Mouse (Mus musculus) forebrain, embryonic 16.5 days (tissue): ENCODE measurements at regions not wholly inside any gene's neighbourhood (a gene's known extent, or its start where the extent isn't known, plus 50 kb on each side); places are given as distances from the start of the nearest gene placed in this dataset.

Source experiments
- ATAC-seq: fragments of 200-750 bp; cut with Nextera tagmentation; 2 replicates; pipeline ENCODE4 v1.8.0; 2017; ENCODE audit warnings: mild to moderate bottlenecking, moderate library complexity
- H3K27ac ChIP-seq: fragments of 300-500 bp; sonication (generic); 2 replicates; pipeline ENCODE4 v1.5.1; 2014; ENCODE audit warnings: low read length, control low read depth
- H3K27me3 ChIP-seq: fragments of 300-500 bp; sonication (generic); replicated peaks from 2 replicates; pipeline ENCODE4 v1.6.1; 2014; ENCODE audit warnings: low read length; ENCODE audit not compliant: control insufficient read depth, insufficient read depth
- H3K36me3 ChIP-seq: fragments of 300-500 bp; sonication (generic); 2 replicates; pipeline ENCODE4 v1.6.1; 2014; ENCODE audit not compliant: control insufficient read depth, insufficient read depth
- H3K4me1 ChIP-seq: fragments of 300-500 bp; sonication (generic); replicated peaks from 2 replicates; pipeline ENCODE4 v1.6.1; 2014; ENCODE audit warnings: low read length; ENCODE audit not compliant: control insufficient read depth, insufficient read depth
- H3K4me2 ChIP-seq: fragments of 300-500 bp; sonication (generic); 2 replicates; pipeline ENCODE4 v1.6.1; 2014; ENCODE audit warnings: mild to moderate bottlenecking, low read length, control low read depth
- H3K4me3 ChIP-seq: fragments of 300-500 bp; sonication (generic); replicated peaks from 2 replicates; pipeline ENCODE4 v1.5.1; 2014; ENCODE audit warnings: mild to moderate bottlenecking, low read length, control low read depth
- H3K9ac ChIP-seq: fragments of 300-500 bp; sonication (generic); replicated peaks from 2 replicates; pipeline ENCODE4 v1.6.1; 2014; ENCODE audit warnings: low read depth, low read length, control low read depth
- H3K9me3 ChIP-seq: fragments of 300-500 bp; sonication (generic); 2 replicates; pipeline ENCODE4 v1.6.1; 2016; ENCODE audit warnings: low read length; ENCODE audit not compliant: control insufficient read depth
- WGBS: fragments of 180-500 bp; shearing (Covaris S2); extraction: QIAGEN DNeasy Blood & Tissue Kit; methylation state at CpG from one replicate; pipeline ENCODE4 v1.1.7; 2014; 5-methylcytosine and 5-hydroxymethylcytosine counted together

GRCm38 (mm10) chr7:134556061-134556460 is 114.4 kb upstream of the Dock1 start:
- ATAC-seq: no peak

GRCm38 (mm10) chr7:134566322-134566721 is 104.1 kb upstream of the Dock1 start:
- H3K9me3 ChIP-seq: no peaks in the 10 kb centered on the region
- H3K27ac ChIP-seq: no peak overlapping the region
- 84% methylated on average over 5 of the region's 5 CpGs for WGBS
- H3K27me3 ChIP-seq: no peaks in the 10 kb centered on the region
- no peak overlapping the region for H3K4me2 ChIP-seq
- no peaks in the 10 kb centered on the region for H3K36me3 ChIP-seq
- H3K9ac ChIP-seq: no peak overlapping the region
- no peaks in the 10 kb centered on the region for H3K4me1 ChIP-seq
- H3K4me3 ChIP-seq: no peak overlapping the region
- ATAC-seq: no peak

More at GRCm38 (mm10) chr7:134556061-134556460, 114.4 kb upstream of the Dock1 start:
- no peaks in the 10 kb centered on the region for H3K9me3 ChIP-seq
- no peak overlapping the region for H3K4me2 ChIP-seq
- H3K36me3 ChIP-seq: no peaks in the 10 kb centered on the region
- no peak overlapping the region for H3K4me3 ChIP-seq
- H3K4me1 ChIP-seq: peaks cover 6% of the 10 kb centered on the region; the same call in 1 of the 2 replicates
- no peak overlapping the region for H3K9ac ChIP-seq
- H3K27ac ChIP-seq: no peak overlapping the region
- H3K27me3 ChIP-seq: no peaks in the 10 kb centered on the region
- WGBS: 74% methylated on average over 4 of the region's 4 CpGs

GRCm38 (mm10) chr7:134569247-134569646 is 101.2 kb upstream of the Dock1 start:
- no peaks in the 10 kb centered on the region for H3K27me3 ChIP-seq
- H3K4me2 ChIP-seq: no peak overlapping the region
- no peaks in the 10 kb centered on the region for H3K4me1 ChIP-seq
- H3K4me3 ChIP-seq: no peak overlapping the region
- H3K9me3 ChIP-seq: no peaks in the 10 kb centered on the region
- H3K27ac ChIP-seq: no peak overlapping the region
- H3K36me3 ChIP-seq: no peaks in the 10 kb centered on the region
- ATAC-seq: no peak
- WGBS: 48% methylated on average over 3 of the region's 3 CpGs
- no peak overlapping the region for H3K9ac ChIP-seq

- no peaks in the 10 kb centered on the region for H3K4me1 ChIP-seq
- no peak overlapping the region for H3K27ac ChIP-seq
- whole genome bisulfite sequencing: 94% methylated on average over 5 of the region's 5 CpGs
- no peaks in the 10 kb centered on the region for H3K27me3 ChIP-seq
- no peak for ATAC-seq
- H3K36me3 ChIP-seq: no peaks in the 10 kb centered on the region
- no peak overlapping the region for H3K4me3 ChIP-seq
- H3K4me2 ChIP-seq: no peak overlapping the region
- no peaks in the 10 kb centered on the region for H3K9me3 ChIP-seq
- H3K9ac ChIP-seq: no peak overlapping the region
Observed at GRCm38 (mm10) chr7:134570176-134570810, 100.2 kb upstream of the Dock1 start.

- no peak overlapping the region for H3K4me3 ChIP-seq
- no peaks in the 10 kb centered on the region for H3K9me3 ChIP-seq
- H3K4me1 ChIP-seq: no peaks in the 10 kb centered on the region
- H3K27ac ChIP-seq: no peak overlapping the region
- no peaks in the 10 kb centered on the region for H3K36me3 ChIP-seq
- no peak overlapping the region for H3K9ac ChIP-seq
- no peaks in the 10 kb centered on the region for H3K27me3 ChIP-seq
- no peak for ATAC-seq
- no peak overlapping the region for H3K4me2 ChIP-seq
Observed at GRCm38 (mm10) chr7:134581746-134582145, 88.7 kb upstream of the Dock1 start.

- no peak overlapping the region for H3K27ac ChIP-seq
- 93% methylated on average over 5 of the region's 5 CpGs for WGBS
- no peak overlapping the region for H3K4me3 ChIP-seq
- no peaks in the 10 kb centered on the region for H3K36me3 ChIP-seq
- no peak overlapping the region for H3K4me2 ChIP-seq
- no peaks in the 10 kb centered on the region for H3K9me3 ChIP-seq
- no peaks in the 10 kb centered on the region for H3K27me3 ChIP-seq
- no peaks in the 10 kb centered on the region for H3K4me1 ChIP-seq
- ATAC-seq: no peak
- H3K9ac ChIP-seq: no peak overlapping the region
Observed at GRCm38 (mm10) chr7:134585478-134585877, 85.0 kb upstream of the Dock1 start.

GRCm38 (mm10) chr7:134586990-134587389 is 83.5 kb upstream of the Dock1 start:
- Histone ChIP-seq H3K9me3 (no peaks in the 10 kb centered on the region), H3K9ac (no peak overlapping the region), H3K4me3 (no peak overlapping the region), H3K36me3 (no peaks in the 10 kb centered on the region), H3K4me2 (no peak overlapping the region), H3K27ac (no peak overlapping the region), H3K4me1 (no peaks in the 10 kb centered on the region), H3K27me3 (no peaks in the 10 kb centered on the region)
- no peak for ATAC-seq
- WGBS: 82% methylated on average over 6 of the region's 6 CpGs

GRCm38 (mm10) chr7:134607886-134608285 is 62.6 kb upstream of the Dock1 start:
- peaks cover 8% of the 10 kb centered on the region for H3K4me1 ChIP-seq
- no peak for ATAC-seq

GRCm38 (mm10) chr7:134610159-134610558 is 60.3 kb upstream of the Dock1 start:
- no peaks in the 10 kb centered on the region for H3K27me3 ChIP-seq
- no peak overlapping the region for H3K9ac ChIP-seq
- H3K4me1 ChIP-seq: peaks cover 8% of the 10 kb centered on the region
- no peak overlapping the region for H3K4me3 ChIP-seq
- no peak overlapping the region for H3K4me2 ChIP-seq
- no peak for ATAC-seq
- no peak overlapping the region for H3K27ac ChIP-seq
- 85% methylated on average over 2 of the region's 2 CpGs for WGBS
- no peaks in the 10 kb centered on the region for H3K9me3 ChIP-seq
- no peaks in the 10 kb centered on the region for H3K36me3 ChIP-seq

More at GRCm38 (mm10) chr7:134607886-134608285, 62.6 kb upstream of the Dock1 start:
- H3K4me3 ChIP-seq: no peak overlapping the region
- no peak overlapping the region for H3K4me2 ChIP-seq
- no peak overlapping the region for H3K27ac ChIP-seq
- H3K9me3 ChIP-seq: no peaks in the 10 kb centered on the region
- H3K9ac ChIP-seq: no peak overlapping the region
- 72% methylated on average over 3 of the region's 3 CpGs for WGBS
- H3K27me3 ChIP-seq: no peaks in the 10 kb centered on the region
- no peaks in the 10 kb centered on the region for H3K36me3 ChIP-seq

- H3K4me2 ChIP-seq: no peak overlapping the region
- no peak overlapping the region for H3K4me3 ChIP-seq
- H3K9me3 ChIP-seq: no peaks in the 10 kb centered on the region
- ATAC-seq: no peak
- H3K27ac ChIP-seq: no peak overlapping the region
- H3K36me3 ChIP-seq: no peaks in the 10 kb centered on the region
- no peak overlapping the region for H3K9ac ChIP-seq
- 52% methylated on average over 9 of the region's 9 CpGs for WGBS
- H3K27me3 ChIP-seq: no peaks in the 10 kb centered on the region
- H3K4me1 ChIP-seq: peaks cover 8% of the 10 kb centered on the region
Observed at GRCm38 (mm10) chr7:134611371-134611770, 59.1 kb upstream of the Dock1 start.
